Mouse (Mus musculus): Measurements from ENCODE around the gene Btbd35f27. TPM values are rescaled to one million over a fixed set of nuclear protein-coding genes. Genes with fewer than 3 reads are reported as not detected.
"Not testable (repeated sequence)": the region's sequence is repeated elsewhere in the genome, so short reads cannot be mapped to it uniquely, and the experiment has no call there.

Gene Btbd35f27
- polyA plus RNA-seq (2011; ENCODE audit: insufficient read depth, insufficient read length, low replicate concordance, missing spikeins), result not detected in 2 replicates

DNA sequence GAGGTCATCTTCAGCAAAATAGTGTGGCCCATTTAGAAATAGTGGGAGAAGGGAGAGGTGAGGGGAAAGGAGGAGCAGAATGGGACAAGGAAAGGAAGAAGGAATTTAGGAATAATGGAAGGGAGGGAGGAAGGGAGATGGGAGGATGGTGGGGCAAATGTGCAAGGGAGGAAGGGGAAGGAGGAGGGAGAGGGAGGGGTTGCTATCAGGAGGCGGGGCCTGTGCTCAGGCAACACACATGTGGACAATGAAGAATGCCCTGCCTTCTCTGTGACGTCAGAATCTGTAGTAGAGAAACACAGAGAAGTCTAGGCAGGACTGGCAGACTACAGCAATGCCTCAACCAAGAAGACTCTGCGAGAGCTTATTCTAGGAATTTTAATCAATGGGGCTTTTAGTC is at the start of gene Btbd35f27:
Gene Btbd35f27 (plus strand): TSS at position 301 of the 400 bp plus-strand sequence.
- not testable (repeated sequence) for H3K4me1 ChIP-seq (ENCODE audit: control insufficient read depth, insufficient read depth, low read length); H3K4me3 ChIP-seq (replicated peaks; ENCODE audit: control insufficient read depth, low read depth, low read length); H3K27ac ChIP-seq (ENCODE audit: control insufficient read depth, insufficient read depth, low read depth, low read length, poor library complexity)
- 68% methylated on average over 2 of the region's 3 CpGs for WGBS

Other genes with a start within 250 kb of the Btbd35f27 start
- not detected in 2 replicates for gene Btbd35f4, start 151.6 kb upstream of the Btbd35f27 start, polyA plus RNA-seq (2011; ENCODE audit: insufficient read depth, insufficient read length, low replicate concordance, missing spikeins)

Data from bone marrow, adult 2 months (tissue).